Mouse (Mus musculus): ENCODE results near the gene Glyctk. TPM values are rescaled to one million over a fixed set of nuclear protein-coding genes. Genes with fewer than 3 reads are reported as not detected.
"Not testable (repeated sequence)": the region's sequence is repeated elsewhere in the genome, so short reads cannot be mapped to it uniquely, and the experiment has no call there.

The Glyctk gene
- total RNA-seq, 2 experiments from 2014 or later: 4.2 to 4.8 TPM

GRCm38 (mm10) chr9:106176769-106177168 is 18.8 kb upstream of the Glyctk start:
- no peak for DNase-seq

- no peak for DNase-seq
Observed at GRCm38 (mm10) chr9:106175552-106176200, 17.7 kb upstream of the Glyctk start.

- no peak for DNase-seq
Observed at GRCm38 (mm10) chr9:106173363-106173762, 15.4 kb upstream of the Glyctk start.

GRCm38 (mm10) chr9:106172527-106172926 is 14.6 kb upstream of the Glyctk start:
- DNase-seq: no peak

GRCm38 (mm10) chr9:106171346-106172158 is 13.6 kb upstream of the Glyctk start:
- peak; percentile 49 to 60 for DNase-seq

DNA sequence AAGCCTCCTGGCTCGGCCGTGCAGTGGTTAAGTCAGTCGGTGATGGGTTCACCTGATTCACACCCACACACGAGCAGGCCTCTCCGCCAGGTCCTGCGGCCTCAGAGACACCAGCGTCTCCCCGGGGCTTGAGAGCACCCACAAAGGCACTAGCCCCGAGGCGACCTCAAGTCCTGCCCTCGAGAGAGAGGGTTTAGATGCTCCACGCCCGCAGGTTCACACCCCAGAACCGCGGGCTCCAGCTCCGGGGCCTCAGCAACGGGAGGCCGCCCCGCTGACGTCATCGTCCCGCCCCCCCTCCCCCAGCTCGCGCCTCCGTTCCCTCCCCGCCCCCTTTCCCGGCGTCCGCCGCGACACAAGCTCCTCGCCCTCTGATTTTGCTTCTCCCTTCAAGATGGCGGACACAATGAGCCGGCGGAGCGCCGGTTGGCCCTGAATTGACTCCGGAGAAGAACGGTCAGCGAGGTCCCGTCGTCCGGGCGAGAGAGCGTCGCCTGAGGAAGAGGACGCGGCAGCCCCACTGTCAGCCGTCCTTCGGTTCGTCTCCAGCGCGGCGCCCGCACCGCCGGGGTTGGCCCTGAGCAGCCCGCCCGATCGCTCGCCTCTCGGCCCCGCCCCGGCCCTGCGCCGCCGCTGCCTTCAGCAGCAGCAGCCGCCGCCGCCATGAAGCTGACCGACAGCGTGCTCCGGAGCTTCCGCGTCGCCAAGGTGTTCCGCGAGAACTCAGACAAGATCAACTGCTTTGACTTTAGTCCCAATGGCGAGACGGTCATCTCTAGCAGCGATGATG is 12.8 kb upstream of the Glyctk start, which contains the start of gene Wdr82:
Wdr82 (plus strand) TSS at position 373 of the 790 bp plus-strand sequence.
- peak; percentile 88 to 90 for DNase-seq

DNA sequence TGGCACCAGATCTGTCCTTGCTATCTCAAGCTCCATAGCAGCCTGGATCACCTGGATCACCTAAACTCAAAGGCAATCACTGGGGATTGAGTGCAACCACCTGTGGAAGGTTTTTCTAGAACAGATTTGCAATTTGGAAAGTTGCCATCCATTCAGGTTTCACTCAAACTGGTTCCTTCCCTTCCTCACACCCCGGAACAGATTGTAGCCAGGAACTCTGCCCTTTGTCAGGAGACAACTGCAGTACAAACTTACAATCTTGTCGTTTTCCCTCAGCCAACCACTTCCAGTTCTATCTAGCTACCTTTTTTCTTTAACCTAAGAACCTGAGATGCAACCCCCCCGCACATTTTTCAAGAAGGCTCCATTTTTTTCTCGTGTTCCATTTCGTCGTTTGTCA is 12.0 kb upstream of the Glyctk start:
- no peak for DNase-seq

DNA sequence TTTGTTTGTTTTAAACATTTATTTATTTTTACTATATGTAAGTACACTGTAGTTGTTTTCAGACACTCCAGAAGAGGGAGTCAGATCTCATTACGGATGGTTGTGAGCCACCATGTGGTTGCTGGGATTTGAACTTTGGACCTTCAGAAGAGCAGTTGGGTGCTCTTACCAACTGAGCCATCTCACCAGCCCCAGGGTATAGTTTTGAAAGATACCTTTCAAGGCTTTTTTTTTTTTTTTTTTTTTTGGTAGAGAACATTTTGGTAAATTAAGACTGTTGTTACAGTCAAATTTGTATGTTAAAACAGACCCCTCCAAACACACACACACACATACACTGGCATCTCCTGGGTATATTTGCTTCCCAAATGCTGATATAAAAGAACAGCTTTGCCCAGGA is 11.1 kb upstream of the Glyctk start:
- DNase-seq: not testable (repeated sequence)

GRCm38 (mm10) chr9:106167703-106168102 is 9.8 kb upstream of the Glyctk start:
- DNase-seq: no peak

DNA sequence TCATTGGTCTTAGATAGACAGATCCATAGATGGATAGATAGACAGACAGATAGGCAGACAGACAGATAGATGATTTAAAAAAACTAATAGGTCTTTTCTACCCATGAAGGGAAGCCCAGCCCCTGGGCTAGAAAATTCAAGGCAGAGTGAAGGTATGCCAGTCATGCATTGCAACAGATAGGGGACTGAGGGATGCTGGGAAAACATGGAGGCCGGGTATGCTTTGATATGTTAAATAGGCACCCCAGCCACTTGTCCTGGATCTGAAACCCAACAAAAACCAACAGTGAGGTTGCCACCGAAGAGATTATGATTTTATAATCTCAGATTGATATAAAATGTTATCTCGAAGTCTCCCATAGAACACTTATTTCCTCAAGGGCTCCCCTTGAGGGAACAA is 9.3 kb upstream of the Glyctk start:
- DNase-seq: no peak

GRCm38 (mm10) chr9:106166709-106167108 is 8.8 kb upstream of the Glyctk start:
- DNase-seq: no peak

- DNase-seq: no peak
Observed at GRCm38 (mm10) chr9:106160426-106160825, 2.5 kb upstream of the Glyctk start.

- DNase-seq: peak; percentile 85 to 86
Observed at GRCm38 (mm10) chr9:106159784-106160301, 1.9 kb upstream of the Glyctk start.

DNA sequence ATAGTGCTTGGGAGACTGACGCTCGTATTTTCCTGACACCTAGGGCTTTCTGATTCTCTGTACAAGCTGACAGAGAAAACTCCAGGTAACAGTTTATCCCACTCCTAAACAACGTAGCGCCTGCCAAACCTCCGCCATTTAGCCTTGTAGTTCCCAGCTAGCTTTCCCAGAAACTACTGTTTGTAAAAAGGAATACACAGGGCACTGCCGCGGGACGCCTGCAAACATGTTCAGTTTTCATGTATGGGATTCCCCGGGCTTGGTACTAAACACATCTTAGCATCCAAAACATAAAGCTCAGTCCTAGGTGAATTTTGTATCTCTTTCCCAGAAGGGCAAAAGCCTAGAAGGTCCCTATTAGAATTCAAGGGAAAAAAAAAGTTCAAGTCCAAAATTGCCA is 1.3 kb upstream of the Glyctk start:
- DNase-seq: no peak

- no peak for DNase-seq
Observed at GRCm38 (mm10) chr9:106157623-106157925, 364 bp downstream of the Glyctk start.

GRCm38 (mm10) chr9:106156921-106157622 is 866 bp downstream of the Glyctk start:
- DNase-seq: no peak

DNA sequence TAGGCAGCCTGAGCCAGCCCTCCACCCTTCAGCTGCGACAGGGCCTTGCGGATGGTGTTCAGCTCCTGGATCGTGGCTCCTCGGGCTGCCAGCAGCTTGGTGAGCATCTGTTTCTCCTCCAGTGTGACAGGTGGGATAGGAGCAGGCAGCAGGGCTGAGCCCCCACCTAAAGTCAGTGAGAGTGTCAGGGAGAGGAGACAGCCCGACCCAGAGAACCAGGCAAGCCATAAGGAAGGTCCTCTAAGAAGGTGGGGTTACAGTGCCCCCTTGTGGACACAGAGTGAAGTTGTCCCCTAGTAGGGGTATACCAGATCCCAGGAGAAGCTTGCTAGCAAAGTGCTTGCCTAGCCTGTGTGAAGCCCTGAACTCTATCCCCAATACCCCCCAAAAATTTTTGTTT is 1.5 kb downstream of the Glyctk start:
- peak; percentile 32 to 47 for DNase-seq

- no peak for DNase-seq
Observed at GRCm38 (mm10) chr9:106154106-106154505, 3.8 kb downstream of the Glyctk start.

GRCm38 (mm10) chr9:106149399-106149754 is 8.6 kb downstream of the Glyctk start:
- DNase-seq: no peak

- no peak for DNase-seq
Observed at GRCm38 (mm10) chr9:106148541-106149398, 9.2 kb downstream of the Glyctk start.

DNA sequence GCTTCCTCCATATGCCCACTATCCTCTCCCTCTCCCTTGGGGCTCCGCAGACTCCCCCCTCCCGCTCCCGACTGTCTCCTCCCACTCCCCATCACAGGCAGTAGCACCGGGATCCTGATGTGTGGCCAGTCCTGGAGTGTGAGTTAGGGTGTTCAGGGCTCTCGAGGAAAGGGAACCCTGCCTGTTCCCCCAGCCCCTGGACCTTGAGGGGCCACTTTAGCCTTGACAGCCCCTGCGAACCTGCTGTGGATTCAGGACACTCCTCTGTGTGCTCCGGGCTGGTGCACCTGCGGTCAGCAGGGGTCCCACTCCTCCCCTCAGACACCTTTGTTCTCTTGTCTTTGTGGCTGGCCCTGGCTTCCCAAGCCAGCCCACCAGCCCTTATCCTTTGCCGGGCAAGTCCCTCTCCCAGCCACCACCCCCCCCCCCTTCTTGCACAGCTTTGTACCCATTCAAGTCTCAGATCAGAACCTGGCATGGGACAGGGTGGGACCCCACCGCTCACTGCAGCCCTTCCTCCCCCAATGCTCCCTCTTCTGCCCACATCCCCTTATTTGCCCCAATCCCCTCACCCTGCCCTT is 10.0 kb downstream of the Glyctk start:
- DNase-seq: no peak

Measured in layer of hippocampus, postnatal 36 days (tissue).